ENCODE assay signal across 11 mouse cellular contexts in the genomic region with DNA sequence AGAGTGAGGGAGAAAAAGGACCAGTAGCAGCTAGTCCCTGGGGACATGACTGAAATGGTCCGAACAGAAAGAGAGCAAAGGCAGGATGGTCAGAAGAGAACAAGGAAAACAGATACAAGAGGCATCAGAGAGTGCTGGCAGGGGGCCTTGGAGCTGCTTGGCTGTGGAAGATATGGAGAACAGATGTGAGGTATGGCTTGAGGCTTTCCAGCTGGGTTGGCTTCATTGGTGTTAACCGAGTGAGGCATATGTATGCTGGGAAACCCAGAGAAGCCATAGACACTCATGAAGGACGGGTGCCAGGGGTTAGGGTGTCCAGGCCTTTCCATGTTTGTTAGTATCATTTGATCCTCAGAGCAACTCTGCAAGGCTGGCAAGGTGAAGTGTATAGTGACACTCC.
"Had no signal": no experiment of that assay in that cellular context is flagged by ENCODE, and none has a peak within 500 bp of the region (broad histone marks: within the 10 kb centered on the region; RNA-seq: fewer than 3 reads in every experiment).

No protein-coding gene starts in this region.

- H3K27me3 ChIP-seq: liver, embryonic 13.5 days; midbrain, embryonic 13.5 days; neural tube, embryonic 12.5 days had no signal

- H3K9me3 ChIP-seq: liver, embryonic 13.5 days; midbrain, embryonic 13.5 days; neural tube, embryonic 12.5 days had no signal

- H3K36me3 ChIP-seq: liver, embryonic 13.5 days; midbrain, embryonic 13.5 days; neural tube, embryonic 12.5 days had no signal

- H3K4me3 ChIP-seq: liver, embryonic 13.5 days; midbrain, embryonic 13.5 days; neural tube, embryonic 12.5 days had no signal

- DNase-seq: kidney, adult 8-10 months; kidney, postnatal 25 days; liver; liver, embryonic 13.5 days; liver, postnatal 0 days; thymus, adult 18-20 months; thymus, postnatal 14 days had no signal

- H3K27ac ChIP-seq: liver, embryonic 13.5 days; midbrain, embryonic 13.5 days; neural tube, embryonic 12.5 days had no signal

- ATAC-seq: inflammation-experienced regulatory T-cells, adult 6 months; intestine, postnatal 0 days; liver, postnatal 0 days; midbrain, embryonic 13.5 days had no signal

- H3K4me1 ChIP-seq: liver, embryonic 13.5 days; midbrain, embryonic 13.5 days; neural tube, embryonic 12.5 days had no signal

- H3K9ac ChIP-seq: liver, embryonic 13.5 days; liver, postnatal 0 days; midbrain, embryonic 13.5 days; neural tube, embryonic 12.5 days had no signal

- H3K4me2 ChIP-seq: liver, embryonic 13.5 days; midbrain, embryonic 13.5 days; neural tube, embryonic 12.5 days had no signal
